Mouse (Mus musculus) Patski (cell line): ENCODE data around the gene Fbxo22. TPM values are rescaled to one million over a fixed set of nuclear protein-coding genes. Genes with fewer than 3 reads are reported as not detected.
"Not testable (repeated sequence)": the region's sequence is repeated elsewhere in the genome, so short reads cannot be mapped to it uniquely, and the experiment has no call there.

Source experiments
- ATAC-seq: fragments of 100-300 bp; one replicate; pipeline ENCODE4 v1.8.0; 2021
- CTCF ChIA-PET: fragments of 350-600 bp; sonication (Branson Sonifier 250); formaldehyde crosslinking; loops from one replicate; lab custom pipeline; 2022; ENCODE audit warnings: inconsistent platforms; lab: Charles Lee
- POLR2A ChIA-PET: fragments of 350-600 bp; sonication (Branson Sonifier 250); formaldehyde crosslinking; loops from one replicate; lab custom pipeline; 2022; ENCODE audit warnings: antibody characterized with exemption, inconsistent platforms; lab: Charles Lee
- DNase-seq: peaks from one replicate; pipeline ENCODE4 v3.0.0-alpha.2; 2011; ENCODE audit warnings: low read depth, low spot score
- H3K27me3 ChIP-seq: fragments of 371-371 bp; one replicate; pipeline ENCODE4 v1.5.1; 2021
- CTCF ChIP-seq: fragments of 100-300 bp; IDR thresholded peaks from one replicate; pipeline ENCODE4 v1.5.1; 2021
- in situ Hi-C: fragments of 300-500 bp; cut with MboI; formaldehyde crosslinking; loops from 3 replicates; pipeline ENCODE4 v1.11.1; 2018; ENCODE audit warnings: low pct_unique_long_range_greater_than_20kb, mixed read lengths
- polyA plus RNA-seq: library from polyadenylated mRNA; unstranded; gene quantifications from one replicate; pipeline ENCODE4 v1.2.3, GENCODE M21; 2021

The Fbxo22 gene
- polyA plus RNA-seq, 1 experiment from 2014 or later: 76.0 TPM

DNA sequence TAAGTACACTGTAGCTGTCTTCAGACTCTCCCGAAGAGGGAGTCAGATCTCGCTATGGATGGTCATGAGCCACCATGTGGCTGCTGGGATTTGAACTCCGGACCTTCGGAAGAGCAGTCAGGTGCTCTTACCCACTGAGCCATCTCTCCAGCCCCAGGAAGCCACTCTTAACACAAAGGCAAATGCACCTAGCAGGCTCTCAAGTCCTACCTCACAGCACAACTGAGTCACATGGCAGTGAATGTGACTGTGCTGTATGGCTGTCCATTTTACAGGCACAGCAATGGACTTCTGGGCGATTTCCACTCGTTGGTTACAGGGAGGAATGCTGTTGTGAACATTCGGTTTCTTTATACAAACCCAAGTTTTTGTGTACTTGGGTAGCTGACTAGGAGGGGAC lies 23.9 kb downstream of the Fbxo22 start:
- no peak for TF ChIP-seq CTCF
- POLR2A ChIA-PET: interaction anchor here (0.6 kb wide), 1 partner anchor 45 kb away, joined by 5 read pairs; no protein-coding TSS in a partner anchor
- DNase-seq: no peak
- no peak for ATAC-seq
- H3K27me3 ChIP-seq: no peaks in the 10 kb centered on the region
- in situ Hi-C loops: no loop called here
- CTCF ChIA-PET: interaction anchor here (0.9 to 1.8 kb wide), 4 partner anchors 49 to 82 kb away, joined by 3 to 29 read pairs (median 5); no protein-coding TSS in a partner anchor

- DNase-seq, in situ Hi-C loops, POLR2A ChIA-PET, H3K27me3 ChIP-seq, ATAC-seq: not testable (repeated sequence)
- CTCF ChIA-PET: interaction anchor here (1.0 kb wide), 1 partner anchor 78 kb away, joined by 3 read pairs; no protein-coding TSS in a partner anchor
These were observed 24.4 kb downstream of the Fbxo22 start for GRCm38 (mm10) chr9:55233076-55233475.

DNA sequence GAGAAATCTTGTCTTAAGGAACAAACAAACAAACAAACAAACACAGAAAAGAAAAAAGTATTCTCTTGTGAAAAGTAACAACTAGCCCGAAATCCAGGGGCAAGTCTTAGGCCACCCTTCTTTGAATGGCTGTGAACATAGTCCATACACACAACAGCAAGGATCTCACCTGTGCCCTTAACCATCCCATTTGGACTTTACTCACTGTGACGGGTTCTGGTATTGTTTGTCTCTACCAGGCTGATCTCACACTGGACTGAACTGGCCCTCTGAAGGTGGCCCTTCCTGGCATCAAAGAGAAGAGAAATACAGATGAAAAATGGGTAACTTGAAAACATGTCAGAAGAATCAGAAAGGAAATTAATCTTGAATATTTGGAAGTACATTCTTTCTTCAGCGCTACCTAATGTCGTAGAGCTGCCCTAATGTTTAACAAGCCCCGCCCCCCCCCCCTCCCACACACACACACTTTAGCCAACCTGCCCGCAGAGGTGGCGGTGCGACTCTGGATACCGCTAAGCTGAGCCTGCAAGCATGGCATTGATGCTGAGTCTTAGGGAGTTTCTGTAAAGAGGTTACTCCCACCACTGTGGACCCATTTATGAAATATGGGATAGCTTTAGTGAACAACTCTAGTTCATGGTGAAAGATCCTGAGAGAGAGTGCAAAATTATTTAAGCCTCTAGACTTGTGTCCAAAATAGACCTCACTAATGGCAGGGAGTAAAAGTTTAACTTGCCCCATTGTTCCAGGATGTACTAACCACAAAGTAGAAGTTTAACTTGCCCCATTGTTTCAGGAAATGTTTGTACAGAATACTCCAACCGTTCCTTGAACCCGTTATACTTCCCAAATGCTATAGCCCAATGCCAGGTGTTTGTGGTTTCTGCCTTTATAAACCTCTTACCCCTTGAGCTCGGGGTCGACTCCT lies 27.8 kb downstream of the Fbxo22 start:
- H3K27me3 ChIP-seq: no peaks in the 10 kb centered on the region
- ChIA-PET CTCF (interaction anchor here (0.9 kb wide), 1 partner anchor 60 kb away, joined by 3 read pairs; no protein-coding TSS in a partner anchor), POLR2A (no interaction called here)
- in situ Hi-C loops: loop anchor here (5.0 kb wide), 1 partner anchor 61 kb away; no protein-coding TSS in a partner anchor
- TF ChIP-seq CTCF: no peak
- DNase-seq (peak; percentile 47), ATAC-seq (no peak)

DNA sequence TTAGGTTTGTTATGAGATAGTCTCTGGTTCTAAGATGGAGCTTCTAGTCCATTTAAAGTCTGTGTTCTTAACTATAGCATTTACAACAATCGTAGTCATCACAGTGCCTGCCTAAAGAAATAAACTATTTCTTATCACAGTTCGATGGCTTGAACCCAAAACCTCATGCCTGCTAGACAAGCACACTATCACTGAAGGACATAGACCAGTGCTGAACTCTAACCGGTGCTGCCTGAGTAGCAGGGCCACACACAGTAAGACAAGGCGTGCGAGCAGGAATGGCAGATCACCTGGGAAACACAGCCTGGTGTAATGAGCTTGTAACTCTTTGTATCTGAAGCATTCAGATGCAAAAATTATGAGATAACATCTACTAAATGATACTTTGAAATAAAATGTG lies 32.1 kb downstream of the Fbxo22 start:
- POLR2A ChIA-PET: no interaction called here
- CTCF ChIA-PET: interaction anchor here (1.2 kb wide), 1 partner anchor 70 kb away, joined by 3 read pairs; no protein-coding TSS in a partner anchor
- in situ Hi-C loops: no loop called here
- ATAC-seq (no peak), DNase-seq (no peak)
- H3K27me3 ChIP-seq: no peaks in the 10 kb centered on the region
- no peak for TF ChIP-seq CTCF

DNA sequence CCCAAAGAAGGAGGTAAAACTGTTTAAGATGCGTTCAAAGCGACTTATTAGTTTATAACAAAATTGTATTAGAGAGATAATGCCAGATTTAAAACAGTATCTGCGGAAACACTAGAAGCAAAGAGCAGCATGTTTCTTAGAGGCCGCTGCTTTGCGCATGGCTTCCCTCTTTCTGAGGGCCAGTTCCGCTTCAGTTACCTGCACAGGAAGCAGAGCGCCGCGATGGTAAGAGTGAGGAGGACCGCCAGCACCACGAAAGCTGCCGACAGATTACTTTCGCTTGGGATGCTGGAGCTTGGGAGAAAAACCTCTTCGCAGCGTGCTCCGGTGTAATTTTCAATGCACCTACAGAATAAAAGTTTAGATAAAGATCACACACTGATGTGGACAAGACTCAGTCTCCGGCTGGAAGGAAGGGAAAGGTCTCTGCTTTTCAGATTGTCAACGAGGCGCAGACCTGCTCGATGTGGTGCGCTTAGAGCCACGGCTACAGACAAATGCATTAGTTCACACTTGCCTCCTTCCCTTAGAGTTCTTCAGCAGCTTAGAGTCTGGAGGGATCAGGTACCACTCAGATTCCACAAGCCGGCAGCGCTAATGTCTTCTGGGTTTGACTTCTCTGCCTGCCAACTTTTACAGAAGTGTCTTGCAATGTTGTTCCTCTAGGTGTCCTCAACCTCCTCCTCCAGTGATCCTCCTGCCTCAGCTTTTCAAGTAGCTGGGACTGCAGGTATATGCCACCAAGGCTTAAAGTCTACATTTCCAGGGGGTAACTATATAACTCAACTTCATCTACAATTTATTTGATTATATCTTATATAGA lies 33.3 kb downstream of the Fbxo22 start:
- no peak for ATAC-seq
- in situ Hi-C loops: no loop called here
- POLR2A ChIA-PET: interaction anchor here (1.2 kb wide), 1 partner anchor 17 kb away, joined by 3 read pairs; no protein-coding TSS in a partner anchor

DNA sequence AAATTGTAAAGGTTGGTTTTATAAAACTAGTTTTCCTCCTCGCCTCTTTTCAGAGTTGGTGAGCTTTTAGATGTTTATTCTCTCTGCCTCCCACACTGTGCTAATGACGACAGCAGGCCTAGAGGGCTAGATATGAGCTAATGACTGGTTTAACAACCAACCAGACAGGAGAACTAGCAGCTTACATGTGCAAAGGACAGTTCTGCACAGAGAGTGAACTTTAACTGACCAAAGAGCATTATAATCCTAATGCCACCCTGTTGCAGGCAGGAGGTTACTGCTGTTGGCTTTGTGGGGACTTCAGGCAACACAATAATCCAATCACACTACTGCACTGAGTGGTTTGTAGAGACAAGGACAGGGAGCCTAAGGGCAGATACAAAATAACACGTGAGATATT lies 34.6 kb downstream of the Fbxo22 start:
- TF ChIP-seq CTCF: no peak
- CTCF ChIA-PET: no interaction called here
- ATAC-seq (no peak), DNase-seq (no peak)
- in situ Hi-C loops: no loop called here
- POLR2A ChIA-PET: interaction anchor here (1.2 kb wide), 2 partner anchors 18 to 22 kb away, joined by 3 read pairs; no protein-coding TSS in a partner anchor
- no peaks in the 10 kb centered on the region for H3K27me3 ChIP-seq

More for the DNA sequence above, 33.3 kb downstream of the Fbxo22 start:
- no peak for TF ChIP-seq CTCF
- CTCF ChIA-PET: no interaction called here
- no peaks in the 10 kb centered on the region for H3K27me3 ChIP-seq
- DNase-seq: no peak

- ATAC-seq (no peak), DNase-seq (no peak)
- POLR2A ChIA-PET: no interaction called here
- CTCF ChIA-PET: no interaction called here
- in situ Hi-C loops: no loop called here
- TF ChIP-seq CTCF: no peak
- no peaks in the 10 kb centered on the region for H3K27me3 ChIP-seq
These were observed 35.4 kb downstream of the Fbxo22 start for GRCm38 (mm10) chr9:55244079-55244478.

DNA sequence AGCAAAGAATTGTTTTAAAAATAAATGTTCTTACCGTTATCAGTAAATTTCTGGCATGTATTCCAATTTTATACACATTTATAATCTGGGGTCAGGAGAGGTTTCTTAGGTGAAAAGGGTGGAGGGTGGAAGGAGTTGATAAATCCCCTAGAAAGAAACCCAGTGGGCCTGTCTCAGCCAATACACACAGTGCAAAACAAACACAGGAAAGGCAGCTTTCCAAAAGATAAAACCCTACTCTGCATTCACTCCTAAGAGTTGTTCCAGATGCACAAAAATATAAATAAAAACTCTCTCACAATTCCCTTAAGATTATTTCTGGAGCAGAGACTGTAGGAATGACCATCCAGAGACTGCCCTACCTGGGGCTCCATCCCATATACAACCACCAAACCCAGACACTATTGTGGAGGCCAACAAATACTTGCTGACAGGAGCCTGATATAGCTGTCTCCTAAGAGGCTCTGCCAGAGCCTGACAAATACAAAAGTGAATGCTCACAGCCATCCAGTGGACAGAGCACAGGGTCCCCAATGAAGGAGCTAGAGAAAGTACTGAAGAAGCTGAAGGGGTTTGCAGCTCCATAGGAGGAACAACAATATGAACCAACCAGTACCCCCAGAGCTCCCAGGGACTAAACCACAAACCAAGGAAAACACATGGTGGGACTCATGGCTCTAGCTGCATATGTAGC lies 36.5 kb downstream of the Fbxo22 start:
- DNase-seq, POLR2A ChIA-PET, CTCF ChIA-PET, in situ Hi-C loops, H3K27me3 ChIP-seq, ATAC-seq: not testable (repeated sequence)

DNA sequence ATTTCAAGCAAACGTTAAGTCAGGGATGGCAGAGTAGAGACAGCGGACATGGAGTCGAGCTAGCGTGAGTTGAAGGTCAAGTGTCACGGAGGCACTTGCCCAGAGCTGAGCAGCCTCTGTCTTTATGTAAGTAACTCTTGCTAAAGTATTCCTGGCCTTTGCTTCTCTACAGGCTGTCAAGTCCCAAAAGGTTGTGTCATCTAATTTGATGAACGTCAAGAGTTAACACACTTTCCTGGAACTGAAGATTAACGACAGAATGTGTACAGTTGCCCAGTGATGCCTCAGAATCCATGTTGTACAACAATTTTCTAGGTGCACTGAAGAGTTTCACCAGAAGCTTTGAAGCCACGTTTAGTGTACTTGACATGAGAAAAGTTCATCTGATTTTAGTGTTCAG lies 37.7 kb downstream of the Fbxo22 start:
- in situ Hi-C loops: no loop called here
- H3K27me3 ChIP-seq: no peaks in the 10 kb centered on the region
- no peak for DNase-seq
- no peak for TF ChIP-seq CTCF
- no peak for ATAC-seq
- ChIA-PET POLR2A (no interaction called here), CTCF (no interaction called here)

DNA sequence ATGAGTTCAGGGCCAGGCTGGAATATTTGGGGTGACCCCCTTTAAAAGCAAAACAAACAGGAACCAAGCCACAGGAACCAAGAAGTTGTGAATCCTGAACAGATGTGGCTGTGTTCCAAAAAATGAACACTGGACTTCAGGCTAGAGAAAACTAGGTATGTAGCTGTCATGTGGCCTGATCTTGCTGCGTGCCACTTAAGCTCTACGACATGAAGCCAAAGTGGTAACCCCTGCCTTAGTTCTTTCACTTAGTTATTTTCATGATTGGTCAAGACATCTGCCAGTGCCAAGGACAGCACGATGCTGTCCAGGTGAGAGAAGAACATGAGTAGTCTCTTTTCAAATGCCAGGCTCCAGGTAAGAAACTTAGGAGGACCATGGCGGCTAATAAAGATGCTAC lies 38.2 kb downstream of the Fbxo22 start:
- TF ChIP-seq CTCF: no peak
- in situ Hi-C loops: no loop called here
- no peak for DNase-seq
- no peak for ATAC-seq
- no peaks in the 10 kb centered on the region for H3K27me3 ChIP-seq
- CTCF ChIA-PET: no interaction called here
- POLR2A ChIA-PET: no interaction called here
